Mouse (Mus musculus): ENCODE measurements around the gene Col6a5.

Gene Col6a5

GRCm38 (mm10) chr9:105827076-105827647, 133.3 kb downstream of the Col6a5 start:
- no peak for DNase-seq (ENCODE audit: low spot score in 2 of 2)

GRCm38 (mm10) chr9:105820711-105821110, 139.7 kb downstream of the Col6a5 start:
- DNase-seq (ENCODE audit: low spot score in 2 of 2) = no peak

- DNase-seq (ENCODE audit: low spot score in 2 of 2) = no peak
Measured at GRCm38 (mm10) chr9:105819155-105819709, 141.2 kb downstream of the Col6a5 start.

- no peak for DNase-seq (ENCODE audit: low spot score in 2 of 2)
Measured at GRCm38 (mm10) chr9:105814436-105814835, 146.0 kb downstream of the Col6a5 start.

GRCm38 (mm10) chr9:105811458-105811857, 149.0 kb downstream of the Col6a5 start:
- no peak for DNase-seq (ENCODE audit: low spot score in 2 of 2)

- DNase-seq (ENCODE audit: low spot score in 2 of 2) = no peak
Measured at GRCm38 (mm10) chr9:105808920-105809505, 151.4 kb downstream of the Col6a5 start.
